20 mouse cellular contexts compared by ENCODE assay signal in genomic region chr3:146494941-146495340, GRCm38 (mm10).
"Had no signal": no experiment of that assay in that cellular context is flagged by ENCODE, and none has a peak within 500 bp of the region (broad histone marks: within the 10 kb centered on the region; RNA-seq: fewer than 3 reads in every experiment).

No protein-coding gene starts in this region.

- H3K4me3 ChIP-seq: liver, embryonic 12.5 days; lung, embryonic 15.5 days; megakaryocyte, embryonic 14.5 days; midbrain, embryonic 12.5 days; neural tube, embryonic 12.5 days; stomach, embryonic 15.5 days had no signal

- DNase-seq: lung, adult 2 months; lung, postnatal 14 days; lung, postnatal 36 days; midbrain, embryonic 14.5 days; right cerebral cortex, postnatal 25 days; right cerebral cortex, postnatal 4 days; spleen, adult 18-20 months; thymus, adult 2 months; thymus, postnatal 14 days; thymus, postnatal 36 days had no signal

- ATAC-seq: liver, embryonic 12.5 days; lung, postnatal 0 days had no signal

- H3K27me3 ChIP-seq: liver, embryonic 12.5 days; lung, embryonic 15.5 days; megakaryocyte, embryonic 14.5 days; midbrain, embryonic 12.5 days; neural tube, embryonic 12.5 days; stomach, embryonic 15.5 days had no signal

- H3K4me2 ChIP-seq: liver, embryonic 12.5 days; lung, embryonic 15.5 days; midbrain, embryonic 12.5 days; neural tube, embryonic 12.5 days; stomach, embryonic 15.5 days had no signal

- H3K4me1 ChIP-seq: neural tube, embryonic 12.5 days; stomach, embryonic 15.5 days had no signal

- H3K36me3 ChIP-seq: liver, embryonic 12.5 days; lung, embryonic 15.5 days; midbrain, embryonic 12.5 days; neural tube, embryonic 12.5 days; stomach, embryonic 15.5 days had no signal

- H3K9ac ChIP-seq: liver, embryonic 12.5 days; liver, embryonic 14.5 days; lung, embryonic 15.5 days; midbrain, embryonic 12.5 days; neural tube, embryonic 12.5 days; stomach, embryonic 15.5 days had no signal

- H3K27ac ChIP-seq: liver, embryonic 12.5 days; liver, embryonic 14.5 days; lung, embryonic 15.5 days; macrophage; midbrain, embryonic 12.5 days; neural tube, embryonic 12.5 days; stomach, embryonic 15.5 days; stomach, postnatal 0 days had no signal

- H3K9me3 ChIP-seq: liver, embryonic 12.5 days; lung, embryonic 15.5 days; megakaryocyte, embryonic 14.5 days; midbrain, embryonic 12.5 days; neural tube, embryonic 12.5 days; stomach, embryonic 15.5 days had no signal
